Mouse (Mus musculus) urinary bladder, postnatal 4 days (tissue): ENCODE results near the gene 1700021F07Rik.

Experiments used
- DNase-seq, 2 experiments: peaks; one replicate each; pipeline ENCODE4 v3.0.0; 2021 to 2022; ENCODE audit warnings: low spot score in 2 of 2

1700021F07Rik gene

GRCm38 (mm10) chr2:173563336-173563735, 41.0 kb downstream of the 1700021F07Rik start:
- no peak for DNase-seq

GRCm38 (mm10) chr2:173564179-173564578, 41.8 kb downstream of the 1700021F07Rik start:
- DNase-seq = no peak
